Mouse (Mus musculus): Measurements from ENCODE around the gene Arl6ip4. TPM values are rescaled to one million over a fixed set of nuclear protein-coding genes. Genes with fewer than 3 reads are reported as not detected.

Arl6ip4 gene
- total and polyA plus RNA-seq, 3 experiments, result 57.8 to 128 TPM; not detected in 1

- H3K4me1 ChIP-seq (ENCODE audit: control insufficient read depth in 1 of 2, insufficient read depth in 2 of 2, low read length in 2 of 2), result peaks cover 5 to 14% of the 10 kb centered on the region in 2 experiments
These were observed 37.9 kb upstream of the Arl6ip4 start for GRCm38 (mm10) chr5:124077856-124078460.

GRCm38 (mm10) chr5:124078794-124079416, 37.0 kb upstream of the Arl6ip4 start:
- DNase-seq (ENCODE audit: low read depth, low spot score), result no peak
- no peak overlapping the region for H3K9ac ChIP-seq (ENCODE audit: control insufficient read depth, low read depth, low read length, poor library complexity, severe bottlenecking)
- peaks cover 5 to 14% of the 10 kb centered on the region in 2 experiments for H3K4me1 ChIP-seq (ENCODE audit: control insufficient read depth in 1 of 2, insufficient read depth in 2 of 2, low read length in 2 of 2)
- peaks cover 0 to 11% of the 10 kb centered on the region in 2 experiments; a peak in 2 of 4 replicates for H3K36me3 ChIP-seq (ENCODE audit: control insufficient read depth in 1 of 2, insufficient read depth in 2 of 2, low read length in 2 of 2)
- TF ChIP-seq SIN3A (IDR thresholded peaks at IDR 0.05; ENCODE audit: low read length) (no peak), UBTF (IDR thresholded peaks at IDR 0.05; ENCODE audit: borderline replicate concordance, insufficient read depth, low read depth, low read length) (no peak), ZNF384 (IDR thresholded peaks at IDR 0.05; ENCODE audit: low read depth, low read length) (no peak), BHLHE40 (IDR thresholded peaks at IDR 0.05; ENCODE audit: borderline replicate concordance, low read depth, low read length) (no peak), USF2 (IDR thresholded peaks at IDR 0.05; ENCODE audit: borderline replicate concordance in 1 of 2, insufficient read depth in 1 of 2, low read depth in 1 of 2, low read length in 2 of 2) (no peak), ZKSCAN1 (IDR thresholded peaks at IDR 0.05; ENCODE audit: low read depth, low read length) (no peak), JUND (IDR thresholded peaks at IDR 0.05; ENCODE audit: low read depth, low read length) (no peak), HCFC1 (IDR thresholded peaks at IDR 0.05; ENCODE audit: low read depth, low read length) (no peak), POLR2AphosphoS5 (IDR thresholded peaks at IDR 0.05; ENCODE audit: borderline replicate concordance, low read depth, low read length) (no peak), MYB (IDR thresholded peaks at IDR 0.05; ENCODE audit: low read depth, low read length) (no peak), POLR2A (IDR thresholded peaks at IDR 0.05; ENCODE audit: control insufficient read depth in 1 of 2, insufficient read depth in 1 of 2, low read depth in 1 of 2, low read length in 2 of 2, poor library complexity in 1 of 2) (no peak), KAT2A (conservative IDR thresholded peaks at IDR 0.05; ENCODE audit: low read depth, low read length) (no peak), NELFE (IDR thresholded peaks at IDR 0.05; ENCODE audit: low read depth, low read length) (no peak)
- no peaks in the 10 kb centered on the region for H3K9me3 ChIP-seq (replicated peaks; ENCODE audit: insufficient read depth, low read length)
- no peak overlapping the region for H3K27ac ChIP-seq (ENCODE audit: control insufficient read depth, low read depth, low read length)
- no peak overlapping the region for H3K4me3 ChIP-seq (ENCODE audit: control insufficient read depth in 1 of 2, insufficient read depth in 1 of 2, low read depth in 2 of 2, low read length in 2 of 2)
- H3K27me3 ChIP-seq (ENCODE audit: control insufficient read depth in 1 of 2, insufficient read depth in 2 of 2, low read length in 2 of 2), result no peaks in the 10 kb centered on the region
- H3K79me2 ChIP-seq (ENCODE audit: control insufficient read depth, insufficient read depth, low read length, poor library complexity), result no peaks in the 10 kb centered on the region; the same call in 1 of the 2 replicates

More at GRCm38 (mm10) chr5:124077856-124078460, 37.9 kb upstream of the Arl6ip4 start:
- DNase-seq (ENCODE audit: low read depth, low spot score), result no peak
- TF ChIP-seq GABPA (IDR thresholded peaks at IDR 0.05; ENCODE audit: low read depth, low read length) (no peak), USF2 (IDR thresholded peaks at IDR 0.05; ENCODE audit: borderline replicate concordance in 1 of 2, insufficient read depth in 1 of 2, low read depth in 1 of 2, low read length in 2 of 2) (no peak), POLR2AphosphoS2 (IDR thresholded peaks at IDR 0.05; ENCODE audit: low read length) (no peak), TBP (IDR thresholded peaks at IDR 0.05; ENCODE audit: low read depth, low read length) (no peak), EP300 (IDR thresholded peaks at IDR 0.05; ENCODE audit: low read depth in 1 of 2, low read length in 2 of 2) (no peak), JUND (IDR thresholded peaks at IDR 0.05; ENCODE audit: low read depth, low read length) (no peak), POLR2A (IDR thresholded peaks at IDR 0.05; ENCODE audit: control insufficient read depth in 1 of 2, insufficient read depth in 1 of 2, low read depth in 1 of 2, low read length in 2 of 2, poor library complexity in 1 of 2) (no peak), NRF1 (IDR thresholded peaks at IDR 0.05; ENCODE audit: insufficient read depth, low read depth, low read length, poor library complexity, severe bottlenecking) (no peak)
- Histone ChIP-seq H3K36me3 (ENCODE audit: control insufficient read depth in 1 of 2, insufficient read depth in 2 of 2, low read length in 2 of 2) (peaks cover 0 to 11% of the 10 kb centered on the region in 2 experiments; a peak in 2 of 4 replicates), H3K9me3 (replicated peaks; ENCODE audit: insufficient read depth, low read length) (no peaks in the 10 kb centered on the region), H3K27me3 (ENCODE audit: control insufficient read depth in 1 of 2, insufficient read depth in 2 of 2, low read length in 2 of 2) (no peaks in the 10 kb centered on the region), H3K27ac (ENCODE audit: control insufficient read depth, low read depth, low read length) (no peak overlapping the region), H3K9ac (ENCODE audit: control insufficient read depth, low read depth, low read length, poor library complexity, severe bottlenecking) (no peak overlapping the region), H3K4me3 (ENCODE audit: control insufficient read depth in 1 of 2, insufficient read depth in 1 of 2, low read depth in 2 of 2, low read length in 2 of 2) (no peak overlapping the region), H3K79me2 (ENCODE audit: control insufficient read depth, insufficient read depth, low read length, poor library complexity) (no peaks in the 10 kb centered on the region; the same call in 1 of the 2 replicates)

Data from MEL (cell line).